Mouse (Mus musculus): ENCODE measurements around the gene Nhej1. TPM values are rescaled to one million over a fixed set of nuclear protein-coding genes. Genes with fewer than 3 reads are reported as not detected.

The Nhej1 gene
- total RNA-seq, 2 experiments from 2014 or later: 3.0 to 5.5 TPM

GRCm38 (mm10) chr1:75125418-75125817 is 418 bp upstream of the Nhej1 start:
- DNase-seq: no peak

GRCm38 (mm10) chr1:75122211-75122610 is 2.8 kb downstream of the Nhej1 start:
- no peak for DNase-seq

- peak; percentile 36 for DNase-seq
Observed at GRCm38 (mm10) chr1:75052091-75052490, 72.9 kb downstream of the Nhej1 start.

- DNase-seq: no peak
Observed at GRCm38 (mm10) chr1:75051428-75051827, 73.6 kb downstream of the Nhej1 start.

GRCm38 (mm10) chr1:75048571-75048970 is 76.4 kb downstream of the Nhej1 start:
- DNase-seq: no peak

GRCm38 (mm10) chr1:75048041-75048440 is 77.0 kb downstream of the Nhej1 start:
- no peak for DNase-seq

- DNase-seq: no peak
Observed at GRCm38 (mm10) chr1:75040429-75040828, 84.6 kb downstream of the Nhej1 start.

GRCm38 (mm10) chr1:75032041-75032440 is 93.0 kb downstream of the Nhej1 start:
- DNase-seq: no peak

- DNase-seq: no peak
Observed at GRCm38 (mm10) chr1:75027061-75027779, 97.8 kb downstream of the Nhej1 start.

- peak; percentile 33 for DNase-seq
Observed at GRCm38 (mm10) chr1:75024419-75025199, 100.4 kb downstream of the Nhej1 start.

- no peak for DNase-seq
Observed at GRCm38 (mm10) chr1:75022216-75022615, 102.8 kb downstream of the Nhej1 start.

- peak; percentile 89 for DNase-seq
Observed at GRCm38 (mm10) chr1:75016846-75017245, 108.2 kb downstream of the Nhej1 start.

- peak; percentile 45 for DNase-seq
Observed at GRCm38 (mm10) chr1:75015551-75016265, 109.3 kb downstream of the Nhej1 start.

- no peak for DNase-seq
Observed at GRCm38 (mm10) chr1:75014210-75014845, 110.7 kb downstream of the Nhej1 start.

- no peak for DNase-seq
Observed at GRCm38 (mm10) chr1:75010817-75011216, 114.2 kb downstream of the Nhej1 start.

GRCm38 (mm10) chr1:75010203-75010602 is 114.8 kb downstream of the Nhej1 start:
- DNase-seq: no peak

GRCm38 (mm10) chr1:75006016-75006415 is 119.0 kb downstream of the Nhej1 start:
- DNase-seq: no peak

GRCm38 (mm10) chr1:75001183-75001582 is 123.8 kb downstream of the Nhej1 start:
- DNase-seq: no peak

GRCm38 (mm10) chr1:75000496-75000895 is 124.5 kb downstream of the Nhej1 start:
- DNase-seq: peak; percentile 72

- no peak for DNase-seq
Observed at GRCm38 (mm10) chr1:74999173-74999572, 125.8 kb downstream of the Nhej1 start.

- no peak for DNase-seq
Observed at GRCm38 (mm10) chr1:74997231-74997630, 127.8 kb downstream of the Nhej1 start.

GRCm38 (mm10) chr1:74977001-74977400 is 148.0 kb downstream of the Nhej1 start:
- no peak for DNase-seq
